Mouse (Mus musculus) kidney, postnatal 4 days (tissue): Measurements from ENCODE around the gene 6430531B16Rik.

ENCODE experiments used
- DNase-seq, 2 experiments: peaks; one replicate each; pipeline ENCODE4 v3.0.0; 2021; ENCODE audit warnings: mixed read lengths in 2 of 2

The 6430531B16Rik gene

GRCm38 (mm10) chr7:139936705-139937104, 41.9 kb downstream of the 6430531B16Rik start:
- DNase-seq, result no peak

GRCm38 (mm10) chr7:139930732-139931131, 47.8 kb downstream of the 6430531B16Rik start:
- peak; percentile 74 to 82 for DNase-seq
